Mouse (Mus musculus): ENCODE data around the gene Defa34. TPM values are rescaled to one million over a fixed set of nuclear protein-coding genes. Genes with fewer than 3 reads are reported as not detected.

The Defa34 gene
- polyA plus RNA-seq (2012; rRNA removed; ENCODE audit: low replicate concordance): not detected in 2 replicates

GRCm38 (mm10) chr8:21665497-21665896, at the start of gene Defa34:
Gene Defa34 (plus strand): TSS chr8:21665797.

GRCm38 (mm10) chr8:21617883-21618282, 47.7 kb upstream of the Defa34 start, which contains the start of gene Defa26:
Gene Defa26 (plus strand): TSS chr8:21618183.

GRCm38 (mm10) chr8:21655480-21655879, 10.1 kb upstream of the Defa34 start, which contains the start of gene Defa17:
Gene Defa17 (plus strand): TSS chr8:21655780.

GRCm38 (mm10) chr8:21703545-21703944, 37.9 kb downstream of the Defa34 start, which contains the start of gene AY761184:
Gene AY761184 (minus strand): TSS chr8:21703645.

Other genes with a start within 250 kb of the Defa34 start
- gene Defa36, start 238.4 kb upstream of the Defa34 start, polyA plus RNA-seq (2012; rRNA removed; ENCODE audit: low replicate concordance): not detected in 2 replicates
- not detected in 2 replicates for gene Gm7849, start 209.2 kb upstream of the Defa34 start, polyA plus RNA-seq (2012; rRNA removed; ENCODE audit: low replicate concordance)
- not detected in 2 replicates for gene Defa20, start 156.5 kb upstream of the Defa34 start, polyA plus RNA-seq (2012; rRNA removed; ENCODE audit: low replicate concordance)
- not detected in 2 replicates for gene Defa32, start 136.8 kb upstream of the Defa34 start, polyA plus RNA-seq (2012; rRNA removed; ENCODE audit: low replicate concordance)
- not detected in 2 replicates for gene Defa37, start 100.4 kb upstream of the Defa34 start, polyA plus RNA-seq (2012; rRNA removed; ENCODE audit: low replicate concordance)
- gene Defa28, start 82.8 kb upstream of the Defa34 start, polyA plus RNA-seq (2012; rRNA removed; ENCODE audit: low replicate concordance): not detected in 2 replicates
- gene Gm7861, start 71.3 kb upstream of the Defa34 start, polyA plus RNA-seq (2012; rRNA removed; ENCODE audit: low replicate concordance): not detected in 2 replicates
- not detected in 2 replicates for gene Defa26, start 47.6 kb upstream of the Defa34 start, polyA plus RNA-seq (2012; rRNA removed; ENCODE audit: low replicate concordance)
- not detected in 2 replicates for gene Defa17, start 10.0 kb upstream of the Defa34 start, polyA plus RNA-seq (2012; rRNA removed; ENCODE audit: low replicate concordance)
- not detected in 2 replicates for gene AY761184, start 37.8 kb downstream of the Defa34 start, polyA plus RNA-seq (2012; rRNA removed; ENCODE audit: low replicate concordance)
- gene Defa24, start 68.7 kb downstream of the Defa34 start, polyA plus RNA-seq (2012; rRNA removed; ENCODE audit: low replicate concordance): not detected in 2 replicates
- 0.96 TPM in 1 of 2 replicates, not detected in the other for gene Defb50, start 157.7 kb downstream of the Defa34 start, polyA plus RNA-seq (2012; rRNA removed; ENCODE audit: low replicate concordance)
- gene Defb2, start 174.1 kb downstream of the Defa34 start, polyA plus RNA-seq (2012; rRNA removed; ENCODE audit: low replicate concordance): not detected in 2 replicates
- gene Defb10, start 193.1 kb downstream of the Defa34 start, polyA plus RNA-seq (2012; rRNA removed; ENCODE audit: low replicate concordance): not detected in 2 replicates
- not detected in 2 replicates for gene Defb9, start 219.6 kb downstream of the Defa34 start, polyA plus RNA-seq (2012; rRNA removed; ENCODE audit: low replicate concordance)
- not detected in 2 replicates for gene Defb11, start 240.6 kb downstream of the Defa34 start, polyA plus RNA-seq (2012; rRNA removed; ENCODE audit: low replicate concordance)